Mouse (Mus musculus) midbrain, embryonic 11.5 days (tissue): ENCODE results near the gene Tbc1d22b. TPM values are rescaled to one million over a fixed set of nuclear protein-coding genes. Genes with fewer than 3 reads are reported as not detected.

Experiments
- ATAC-seq: fragments of 200-750 bp; cut with Nextera tagmentation; 2 replicates; pipeline ENCODE4 v1.8.0; 2017; ENCODE audit warnings: moderate TSS enrichment, moderate library complexity; ENCODE audit not compliant: low FRiP score
- DNase-seq: peaks from one replicate; pipeline ENCODE4 v3.0.0; 2015; ENCODE audit warnings: low spot score; ENCODE audit errors: missing footprints
- H3K27ac ChIP-seq: fragments of 300-500 bp; sonication (generic); 2 replicates; pipeline ENCODE4 v1.5.1; 2014; ENCODE audit warnings: low read depth, low read length
- H3K27me3 ChIP-seq: fragments of 300-500 bp; sonication (generic); 2 replicates; pipeline ENCODE4 v1.6.1; 2014; ENCODE audit warnings: mild to moderate bottlenecking, low read length, moderate library complexity, mixed read lengths; ENCODE audit not compliant: control insufficient read depth, insufficient read depth
- H3K36me3 ChIP-seq: fragments of 300-500 bp; sonication (generic); 2 replicates; pipeline ENCODE4 v1.6.1; 2014; ENCODE audit warnings: mild to moderate bottlenecking, low read length, moderate library complexity, mixed read lengths; ENCODE audit not compliant: control insufficient read depth, insufficient read depth
- H3K4me1 ChIP-seq: fragments of 300-500 bp; sonication (generic); 2 replicates; pipeline ENCODE4 v1.6.1; 2014; ENCODE audit warnings: low read length; ENCODE audit not compliant: control insufficient read depth, insufficient read depth
- H3K4me2 ChIP-seq: fragments of 300-500 bp; sonication (generic); 2 replicates; pipeline ENCODE4 v1.6.1; 2014; ENCODE audit warnings: mild to moderate bottlenecking, moderate library complexity
- H3K4me3 ChIP-seq: fragments of 300-500 bp; sonication (generic); 2 replicates; pipeline ENCODE4 v1.5.1; 2014; ENCODE audit warnings: low read depth, low read length
- H3K9ac ChIP-seq: fragments of 300-500 bp; sonication (generic); 2 replicates; pipeline ENCODE4 v1.6.1; 2014; ENCODE audit warnings: low read length
- H3K9me3 ChIP-seq: fragments of 300-500 bp; sonication (generic); 2 replicates; pipeline ENCODE4 v1.6.1; 2016; ENCODE audit warnings: low read length; ENCODE audit not compliant: control insufficient read depth
- WGBS: fragments of 180-500 bp; shearing (Covaris S2); extraction: QIAGEN DNeasy Blood & Tissue Kit; methylation state at CpG from one replicate; pipeline ENCODE4 v1.1.7; 2014; 5-methylcytosine and 5-hydroxymethylcytosine counted together
- polyA plus RNA-seq: library from polyadenylated mRNA; unstranded; fragments of >200 nt; fragmentation: Nextera tagmentation; extraction: Ambion mirVana; gene quantifications from 2 replicates; pipeline ENCODE4 v1.2.1, GENCODE M21; 2014

The Tbc1d22b gene
- polyA plus RNA-seq, 1 experiment from 2014 or later, result 16.8 TPM

GRCm38 (mm10) chr17:29627285-29627684 lies 77.7 kb downstream of the Tbc1d22b start:
- no peak for DNase-seq
- no peak overlapping the region for H3K4me3 ChIP-seq
- H3K9ac ChIP-seq, result no peak overlapping the region
- ATAC-seq, result no peak
- H3K27me3 ChIP-seq, result no peaks in the 10 kb centered on the region
- no peak overlapping the region for H3K27ac ChIP-seq
- WGBS, result 88% methylated on average over 9 of the region's 9 CpGs
- no peaks in the 10 kb centered on the region for H3K4me1 ChIP-seq
- no peak overlapping the region for H3K4me2 ChIP-seq
- no peaks in the 10 kb centered on the region for H3K9me3 ChIP-seq
- H3K36me3 ChIP-seq, result peaks cover 55% of the 10 kb centered on the region

GRCm38 (mm10) chr17:29628946-29629345 lies 79.4 kb downstream of the Tbc1d22b start:
- H3K27me3 ChIP-seq, result no peaks in the 10 kb centered on the region
- H3K9me3 ChIP-seq, result no peaks in the 10 kb centered on the region
- no peaks in the 10 kb centered on the region for H3K4me1 ChIP-seq
- WGBS, result 89% methylated on average over 5 of the region's 5 CpGs
- DNase-seq (no peak), ATAC-seq (no peak)
- H3K4me2 ChIP-seq, result no peak overlapping the region
- H3K4me3 ChIP-seq, result no peak overlapping the region
- H3K36me3 ChIP-seq, result peaks cover 48% of the 10 kb centered on the region
- no peak overlapping the region for H3K27ac ChIP-seq
- H3K9ac ChIP-seq, result no peak overlapping the region

- Histone ChIP-seq H3K4me3 (no peak overlapping the region), H3K9ac (no peak overlapping the region), H3K36me3 (peaks cover 48% of the 10 kb centered on the region), H3K9me3 (no peaks in the 10 kb centered on the region), H3K27ac (no peak overlapping the region), H3K4me2 (no peak overlapping the region), H3K27me3 (no peaks in the 10 kb centered on the region), H3K4me1 (no peaks in the 10 kb centered on the region)
- WGBS, result 85% methylated on average over 5 of the region's 5 CpGs
- no peak for ATAC-seq
- no peak for DNase-seq
Observed at GRCm38 (mm10) chr17:29629620-29630019, 80.0 kb downstream of the Tbc1d22b start.

- Histone ChIP-seq H3K27me3 (no peaks in the 10 kb centered on the region), H3K9ac (no peak overlapping the region), H3K27ac (no peak overlapping the region), H3K9me3 (no peaks in the 10 kb centered on the region), H3K36me3 (peaks cover 47% of the 10 kb centered on the region), H3K4me1 (no peaks in the 10 kb centered on the region), H3K4me3 (no peak overlapping the region), H3K4me2 (no peak overlapping the region)
- 92% methylated on average over 11 of the region's 11 CpGs for WGBS
- ATAC-seq (no peak), DNase-seq (no peak)
Observed at GRCm38 (mm10) chr17:29632312-29632711, 82.7 kb downstream of the Tbc1d22b start.

- no peaks in the 10 kb centered on the region for H3K9me3 ChIP-seq
- DNase-seq, result no peak
- H3K27me3 ChIP-seq, result no peaks in the 10 kb centered on the region
- H3K36me3 ChIP-seq, result peaks cover 40% of the 10 kb centered on the region
- 93% methylated on average over 8 of the region's 8 CpGs for whole genome bisulfite sequencing
- no peak overlapping the region for H3K9ac ChIP-seq
- H3K4me3 ChIP-seq, result no peak overlapping the region
- no peak overlapping the region for H3K27ac ChIP-seq
- no peak overlapping the region for H3K4me2 ChIP-seq
- H3K4me1 ChIP-seq, result no peaks in the 10 kb centered on the region
- ATAC-seq, result no peak
Observed at GRCm38 (mm10) chr17:29635492-29635891, 85.9 kb downstream of the Tbc1d22b start.

- Histone ChIP-seq H3K4me3 (no peak overlapping the region), H3K27ac (no peak overlapping the region), H3K36me3 (peaks cover 41% of the 10 kb centered on the region), H3K27me3 (no peaks in the 10 kb centered on the region), H3K4me2 (no peak overlapping the region), H3K9me3 (no peaks in the 10 kb centered on the region), H3K9ac (no peak overlapping the region), H3K4me1 (no peaks in the 10 kb centered on the region)
- DNase-seq (no peak), ATAC-seq (no peak)
- WGBS, result 81% methylated on average over 5 of the region's 5 CpGs
Observed at GRCm38 (mm10) chr17:29636118-29636517, 86.5 kb downstream of the Tbc1d22b start.

GRCm38 (mm10) chr17:29637377-29637776 lies 87.8 kb downstream of the Tbc1d22b start:
- Histone ChIP-seq H3K4me1 (no peaks in the 10 kb centered on the region), H3K27me3 (no peaks in the 10 kb centered on the region), H3K4me2 (no peak overlapping the region), H3K9me3 (no peaks in the 10 kb centered on the region), H3K36me3 (peaks cover 41% of the 10 kb centered on the region), H3K9ac (no peak overlapping the region), H3K4me3 (no peak overlapping the region), H3K27ac (no peak overlapping the region)
- DNase-seq (no peak), ATAC-seq (no peak)
- 97% methylated on average over 4 of the region's 4 CpGs for WGBS

GRCm38 (mm10) chr17:29637895-29638294 lies 88.3 kb downstream of the Tbc1d22b start:
- ATAC-seq (no peak), DNase-seq (no peak)
- H3K9ac ChIP-seq, result no peak overlapping the region
- no peak overlapping the region for H3K4me2 ChIP-seq
- no peaks in the 10 kb centered on the region for H3K4me1 ChIP-seq
- H3K4me3 ChIP-seq, result no peak overlapping the region
- H3K36me3 ChIP-seq, result peaks cover 41% of the 10 kb centered on the region
- H3K27me3 ChIP-seq, result no peaks in the 10 kb centered on the region
- WGBS, result 91% methylated on average over 8 of the region's 8 CpGs
- no peaks in the 10 kb centered on the region for H3K9me3 ChIP-seq
- no peak overlapping the region for H3K27ac ChIP-seq

- Histone ChIP-seq H3K9me3 (no peaks in the 10 kb centered on the region), H3K27ac (no peak overlapping the region), H3K27me3 (no peaks in the 10 kb centered on the region), H3K4me3 (no peak overlapping the region), H3K36me3 (peaks cover 28% of the 10 kb centered on the region), H3K4me2 (no peak overlapping the region), H3K9ac (no peak overlapping the region), H3K4me1 (no peaks in the 10 kb centered on the region)
- WGBS, result 92% methylated on average over 11 of the region's 11 CpGs
- DNase-seq (no peak), ATAC-seq (no peak)
Observed at GRCm38 (mm10) chr17:29640971-29641370, 91.4 kb downstream of the Tbc1d22b start.

- Histone ChIP-seq H3K9me3 (no peaks in the 10 kb centered on the region), H3K36me3 (peaks cover 21% of the 10 kb centered on the region), H3K4me3 (no peak overlapping the region), H3K4me1 (no peaks in the 10 kb centered on the region), H3K27me3 (no peaks in the 10 kb centered on the region), H3K9ac (no peak overlapping the region), H3K4me2 (no peak overlapping the region), H3K27ac (no peak overlapping the region)
- 61% methylated on average over 3 of the region's 3 CpGs for WGBS
- no peak for ATAC-seq
- no peak for DNase-seq
Observed at GRCm38 (mm10) chr17:29642219-29642618, 92.6 kb downstream of the Tbc1d22b start.
